Mouse (Mus musculus) midbrain, postnatal 0 days (tissue): Measurements from ENCODE around the gene Sema4c. TPM values are rescaled to one million over a fixed set of nuclear protein-coding genes. Genes with fewer than 3 reads are reported as not detected.

Source experiments
- ATAC-seq: fragments of 200-750 bp; cut with Nextera tagmentation; 2 replicates; pipeline ENCODE4 v1.8.0; 2017; ENCODE audit warnings: moderate number of reproducible peaks, mild to moderate bottlenecking, moderate TSS enrichment, moderate library complexity; ENCODE audit not compliant: low FRiP score
- DNase-seq: peaks from one replicate; pipeline ENCODE4 v3.0.0-alpha.2; 2015; ENCODE audit warnings: low spot score
- H3K27ac ChIP-seq: fragments of 300-500 bp; sonication (generic); 2 replicates; pipeline ENCODE4 v1.5.1; 2014; ENCODE audit warnings: low read depth, mild to moderate bottlenecking, low read length, mixed read lengths
- H3K27me3 ChIP-seq: fragments of 300-500 bp; sonication (generic); 2 replicates; pipeline ENCODE4 v1.6.1; 2014; ENCODE audit warnings: low read length, control low read depth, mixed read lengths; ENCODE audit not compliant: insufficient read depth
- H3K36me3 ChIP-seq: fragments of 300-500 bp; sonication (generic); 2 replicates; pipeline ENCODE4 v1.6.1; 2014; ENCODE audit warnings: low read length, control low read depth, mixed read lengths; ENCODE audit not compliant: insufficient read depth
- H3K4me1 ChIP-seq: fragments of 300-500 bp; sonication (generic); 2 replicates; pipeline ENCODE4 v1.6.1; 2014; ENCODE audit warnings: mild to moderate bottlenecking, control low read depth, antibody characterized with exemption, low read length, mixed read lengths; ENCODE audit not compliant: insufficient read depth
- H3K4me2 ChIP-seq: fragments of 300-500 bp; sonication (generic); 2 replicates; pipeline ENCODE4 v1.6.1; 2014; ENCODE audit warnings: low read depth, mild to moderate bottlenecking, low read length, mixed read lengths; ENCODE audit not compliant: poor library complexity, severe bottlenecking
- H3K4me3 ChIP-seq: fragments of 300-500 bp; sonication (generic); 2 replicates; pipeline ENCODE4 v1.5.1; 2014; ENCODE audit warnings: low read depth, mild to moderate bottlenecking, low read length, moderate library complexity
- H3K9ac ChIP-seq: fragments of 300-500 bp; sonication (generic); replicated peaks from 2 replicates; pipeline ENCODE4 v1.6.1; 2014; ENCODE audit warnings: mild to moderate bottlenecking, low read length, moderate library complexity, mixed read lengths; ENCODE audit not compliant: poor library complexity, severe bottlenecking
- H3K9me3 ChIP-seq: fragments of 300-500 bp; sonication (generic); 2 replicates; pipeline ENCODE4 v1.6.1; 2016; ENCODE audit warnings: low read length, control low read depth
- CTCF ChIP-seq: IDR thresholded peaks from 2 replicates; pipeline ENCODE4 v1.5.1; 2016; ENCODE audit warnings: antibody characterized with exemption, mild to moderate bottlenecking
- WGBS: fragments of 180-500 bp; shearing (Covaris S2); extraction: QIAGEN DNeasy Blood & Tissue Kit; methylation state at CpG from one replicate; pipeline ENCODE4 v1.1.7; 2014; 5-methylcytosine and 5-hydroxymethylcytosine counted together
- polyA plus RNA-seq: library from polyadenylated mRNA; unstranded; fragments of >200 nt; fragmentation: Nextera tagmentation; extraction: Ambion mirVana; gene quantifications from 2 replicates; pipeline ENCODE4 v1.2.1, GENCODE M21; 2015
- total RNA-seq: library from RNA; depleted of rRNA; stranded (reverse); fragments of >200 nt; gene quantifications from 2 replicates; pipeline ENCODE4 v1.2.3, GENCODE M21; 2014

The Sema4c gene
- total and polyA plus RNA-seq, 2 experiments from 2014 or later = 18.0 to 30.0 TPM

DNA sequence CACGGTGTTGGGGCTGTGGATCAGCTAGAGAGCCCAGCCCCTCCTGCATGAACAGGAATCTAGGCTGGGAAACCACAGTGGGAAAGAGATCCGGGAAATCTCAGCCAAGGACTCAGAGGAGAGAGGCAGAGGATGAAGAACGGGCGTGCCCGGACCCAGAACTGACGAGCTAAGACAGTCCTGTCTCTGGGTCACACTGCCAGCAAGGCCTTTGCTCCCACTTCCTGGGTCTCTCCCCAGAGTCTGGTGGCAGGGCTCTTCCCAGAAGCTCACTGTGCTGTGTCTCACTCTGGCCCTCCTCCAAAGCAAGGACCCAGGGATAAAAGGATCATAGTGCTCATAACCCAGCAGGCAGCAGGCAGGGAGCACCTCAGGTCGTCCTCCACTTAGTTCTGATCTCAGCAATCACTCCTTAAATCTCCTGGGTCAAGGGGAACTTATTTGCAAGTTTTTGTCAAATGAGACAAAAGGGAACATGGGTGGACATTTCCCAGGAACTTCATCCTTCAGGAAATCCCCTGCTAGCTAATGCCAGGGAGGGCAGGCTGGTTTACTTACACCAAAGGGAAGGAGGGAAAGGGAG lies 11.6 kb upstream of the Sema4c start:
- H3K4me2 ChIP-seq = no peak overlapping the region
- no peak overlapping the region for H3K4me3 ChIP-seq
- H3K27ac ChIP-seq = no peak overlapping the region
- TF ChIP-seq CTCF = no peak
- H3K9me3 ChIP-seq = no peaks in the 10 kb centered on the region
- ATAC-seq = no peak
- DNase-seq = no peak
- no peaks in the 10 kb centered on the region for H3K27me3 ChIP-seq
- WGBS = 48% methylated on average over 7 of the region's 7 CpGs
- H3K9ac ChIP-seq = no peak overlapping the region
- H3K36me3 ChIP-seq = no peaks in the 10 kb centered on the region
- H3K4me1 ChIP-seq = no peaks in the 10 kb centered on the region

DNA sequence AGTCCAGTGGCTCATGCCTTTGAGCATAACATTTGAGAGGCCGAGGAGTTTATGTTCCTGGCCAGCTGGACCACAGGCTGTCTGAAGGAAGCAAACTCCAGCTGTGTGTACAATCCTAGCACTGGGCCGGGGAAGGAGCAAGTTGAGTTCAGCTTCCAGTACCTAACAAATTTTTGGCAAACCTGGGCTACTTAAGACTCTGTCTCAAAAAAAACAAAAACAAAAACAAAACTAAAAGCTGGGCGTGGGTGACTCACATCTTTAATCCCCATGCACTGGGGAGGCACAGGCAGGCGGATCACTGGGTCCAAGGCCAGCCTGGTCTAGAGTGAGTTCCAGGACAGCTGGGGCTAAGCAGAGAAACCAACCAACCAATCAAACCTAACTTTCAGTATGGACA lies 10.6 kb upstream of the Sema4c start:
- H3K4me1 ChIP-seq = no peaks in the 10 kb centered on the region
- no peaks in the 10 kb centered on the region for H3K27me3 ChIP-seq
- no peaks in the 10 kb centered on the region for H3K9me3 ChIP-seq
- H3K27ac ChIP-seq = no peak overlapping the region
- no peak for DNase-seq
- H3K36me3 ChIP-seq = no peaks in the 10 kb centered on the region
- no peak overlapping the region for H3K9ac ChIP-seq
- no peak overlapping the region for H3K4me3 ChIP-seq
- no peak for ATAC-seq
- 71% methylated on average over 4 of the region's 4 CpGs for WGBS
- no peak overlapping the region for H3K4me2 ChIP-seq
- TF ChIP-seq CTCF = no peak

DNA sequence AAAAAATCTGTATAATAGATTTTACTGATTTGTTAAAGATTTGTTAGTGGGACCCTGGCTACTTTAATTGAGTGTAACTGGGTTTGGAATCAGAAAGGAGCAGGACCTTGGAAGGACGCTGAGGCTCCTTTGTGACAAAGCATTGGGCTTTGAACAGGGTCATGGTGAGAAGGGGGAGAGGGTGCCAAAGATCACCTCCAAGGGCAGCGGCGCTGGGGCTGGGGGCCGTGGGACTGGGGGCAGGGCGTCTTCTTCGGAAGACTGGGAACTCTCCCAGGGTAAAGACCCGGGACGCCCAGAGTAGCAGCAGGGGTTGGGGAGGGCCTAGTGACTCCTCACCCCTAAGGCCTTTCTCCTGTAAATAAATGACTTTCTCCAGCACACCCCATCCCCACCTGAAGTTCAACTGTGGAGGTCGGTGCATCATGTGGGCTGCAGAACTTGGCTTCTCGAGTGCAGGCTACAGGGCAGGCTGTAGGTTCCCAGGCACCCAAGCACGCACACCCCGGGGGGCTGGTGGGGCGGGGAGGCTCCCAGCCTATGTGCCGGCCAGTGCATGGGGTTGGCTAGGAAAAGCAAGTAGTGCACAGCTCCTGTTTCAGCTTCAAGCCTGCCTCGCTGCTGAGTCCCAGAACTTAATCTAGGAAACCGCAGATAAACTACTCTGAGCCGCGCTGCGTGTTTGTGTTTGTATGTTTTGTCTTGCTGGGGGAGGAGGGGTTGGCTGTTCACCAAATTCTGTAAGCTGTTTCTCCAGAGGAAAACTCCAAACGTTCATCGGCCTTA lies 9.9 kb upstream of the Sema4c start:
- 41% methylated on average over 21 of the region's 21 CpGs for WGBS
- no peak for TF ChIP-seq CTCF

DNA sequence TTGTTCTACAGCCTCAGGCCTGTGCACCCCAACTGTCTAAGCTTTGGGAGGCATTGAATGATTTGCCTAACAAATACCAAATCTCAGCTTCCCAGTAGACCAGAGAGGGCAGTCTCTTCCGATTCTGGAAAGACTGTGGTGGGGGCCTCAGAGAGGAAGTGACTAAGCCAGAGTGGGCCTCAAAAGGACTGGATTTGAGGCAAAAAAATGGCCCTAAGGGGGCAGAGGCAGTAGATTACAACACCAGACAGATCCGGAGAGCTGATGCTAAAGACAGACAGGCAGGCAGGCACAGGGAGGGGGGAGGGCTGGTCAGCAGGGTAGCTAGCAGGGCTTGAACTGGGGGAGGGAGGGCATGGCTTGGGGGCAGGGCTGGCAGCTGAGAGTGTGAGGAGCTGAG lies 8.3 kb upstream of the Sema4c start:
- no peak for DNase-seq
- WGBS = 5% methylated on average over 2 of the region's 2 CpGs
- Histone ChIP-seq H3K4me3 (no peak overlapping the region), H3K9me3 (no peaks in the 10 kb centered on the region), H3K9ac (no peak overlapping the region), H3K4me2 (no peak overlapping the region), H3K36me3 (no peaks in the 10 kb centered on the region), H3K27ac (no peak overlapping the region), H3K27me3 (no peaks in the 10 kb centered on the region), H3K4me1 (no peaks in the 10 kb centered on the region)
- TF ChIP-seq CTCF = no peak
- no peak for ATAC-seq

More for the DNA sequence above, 9.9 kb upstream of the Sema4c start:
- DNase-seq = no peak
- H3K4me1 ChIP-seq = no peaks in the 10 kb centered on the region
- no peak overlapping the region for H3K4me3 ChIP-seq
- ATAC-seq = no peak
- no peak overlapping the region for H3K27ac ChIP-seq
- no peak overlapping the region for H3K9ac ChIP-seq
- H3K27me3 ChIP-seq = no peaks in the 10 kb centered on the region
- H3K36me3 ChIP-seq = no peaks in the 10 kb centered on the region
- H3K9me3 ChIP-seq = no peaks in the 10 kb centered on the region
- H3K4me2 ChIP-seq = no peak overlapping the region

DNA sequence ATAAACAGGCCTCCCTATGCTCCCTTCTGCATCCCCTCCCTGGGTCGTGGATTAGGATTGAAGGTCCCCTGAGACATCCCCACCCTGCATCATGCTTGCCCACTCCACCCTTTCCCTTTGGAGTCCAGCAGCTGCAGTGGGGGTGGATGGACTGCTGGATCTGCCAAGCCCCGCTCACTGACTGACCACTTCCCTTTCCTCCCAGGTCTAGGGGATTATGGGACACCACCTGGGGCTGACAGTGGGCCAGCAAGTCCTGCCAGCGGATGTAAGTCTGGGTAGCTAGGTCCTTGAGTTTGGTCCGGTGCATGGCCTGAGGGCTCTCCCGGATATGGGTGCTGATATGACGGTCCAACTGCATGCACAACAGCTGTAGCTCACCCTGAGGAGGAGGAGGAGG lies 6.0 kb upstream of the Sema4c start:
- no peak overlapping the region for H3K9ac ChIP-seq
- WGBS = 78% methylated on average over 6 of the region's 6 CpGs

DNA sequence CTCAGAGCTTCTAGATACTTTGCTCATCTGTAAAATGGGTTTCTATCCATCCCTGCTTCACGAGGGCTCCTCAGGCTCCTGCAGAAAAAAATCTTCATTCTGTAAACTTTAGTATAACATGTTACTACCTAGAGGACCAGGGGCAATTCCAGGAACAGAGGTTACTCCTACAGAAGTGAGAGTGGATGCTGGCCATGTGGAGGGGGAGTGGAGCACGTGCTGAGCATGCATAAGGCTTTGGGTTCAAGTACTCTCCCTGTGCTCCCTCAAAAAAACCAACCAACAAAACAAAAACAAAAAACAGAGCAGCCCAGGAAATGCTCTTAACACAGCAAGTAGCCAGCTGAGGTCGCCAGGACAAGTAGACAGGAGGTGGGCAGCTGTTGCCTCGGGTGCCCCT lies 5.5 kb upstream of the Sema4c start:
- Histone ChIP-seq H3K9ac (no peak overlapping the region), H3K4me3 (no peak overlapping the region), H3K27me3 (no peaks in the 10 kb centered on the region), H3K4me1 (peaks cover 3% of the 10 kb centered on the region; the same call in 1 of the 2 replicates), H3K4me2 (no peak overlapping the region), H3K9me3 (no peaks in the 10 kb centered on the region), H3K36me3 (no peaks in the 10 kb centered on the region), H3K27ac (no peak overlapping the region)
- DNase-seq (no peak), ATAC-seq (no peak)
- 65% methylated on average over 4 of the region's 4 CpGs for WGBS
- TF ChIP-seq CTCF = no peak

More for the DNA sequence above, 6.0 kb upstream of the Sema4c start:
- Histone ChIP-seq H3K27me3 (no peaks in the 10 kb centered on the region), H3K9me3 (no peaks in the 10 kb centered on the region), H3K36me3 (no peaks in the 10 kb centered on the region), H3K4me1 (no peaks in the 10 kb centered on the region), H3K4me3 (no peak overlapping the region), H3K27ac (no peak overlapping the region), H3K4me2 (no peak overlapping the region)
- ATAC-seq (no peak), DNase-seq (no peak)
- TF ChIP-seq CTCF = no peak
